Mouse (Mus musculus) fat pad, adult 2 months (tissue): ENCODE measurements around the gene Tmtc3.
"Not testable (repeated sequence)": the region's sequence is repeated elsewhere in the genome, so short reads cannot be mapped to it uniquely, and the experiment has no call there.

Source experiments
- DNase-seq: peaks from one replicate; pipeline ENCODE4 v3.0.0-alpha.2; 2011; ENCODE audit warnings: low read depth, low spot score; ENCODE audit errors: extremely low read depth

Tmtc3 gene

GRCm38 (mm10) chr10:100487097-100487978, at the start of gene Tmtc3, which contains the start of gene Cep290:
Gene Tmtc3 (minus strand): TSS chr10:100487350.
Gene Cep290 (plus strand): TSS chr10:100487558.
- peak; percentile 92 for DNase-seq

GRCm38 (mm10) chr10:100524499-100525390, 37.6 kb upstream of the Tmtc3 start:
- no peak for DNase-seq

GRCm38 (mm10) chr10:100522330-100522729, 35.2 kb upstream of the Tmtc3 start:
- no peak for DNase-seq

- DNase-seq: no peak
Observed at GRCm38 (mm10) chr10:100521617-100522016, 34.5 kb upstream of the Tmtc3 start.

GRCm38 (mm10) chr10:100508170-100508569, 21.0 kb upstream of the Tmtc3 start:
- no peak for DNase-seq

- no peak for DNase-seq
Observed at GRCm38 (mm10) chr10:100498309-100498708, 11.2 kb upstream of the Tmtc3 start.

GRCm38 (mm10) chr10:100491916-100492315, 4.8 kb upstream of the Tmtc3 start:
- DNase-seq: no peak

- DNase-seq: no peak
Observed at GRCm38 (mm10) chr10:100486701-100487096, 451 bp downstream of the Tmtc3 start.

GRCm38 (mm10) chr10:100479538-100479937, 7.6 kb downstream of the Tmtc3 start:
- DNase-seq: no peak

GRCm38 (mm10) chr10:100475040-100475439, 12.1 kb downstream of the Tmtc3 start:
- no peak for DNase-seq

- DNase-seq: no peak
Observed at GRCm38 (mm10) chr10:100460515-100460914, 26.6 kb downstream of the Tmtc3 start.

- no peak for DNase-seq
Observed at GRCm38 (mm10) chr10:100449394-100449793, 37.8 kb downstream of the Tmtc3 start.

GRCm38 (mm10) chr10:100427592-100427991, 59.6 kb downstream of the Tmtc3 start:
- DNase-seq: no peak

GRCm38 (mm10) chr10:100415566-100415965, 71.6 kb downstream of the Tmtc3 start:
- no peak for DNase-seq

- not testable (repeated sequence) for DNase-seq
Observed at GRCm38 (mm10) chr10:100402301-100402700, 84.8 kb downstream of the Tmtc3 start.
